ENCODE assay signal across 8 mouse cellular contexts in the genomic region with DNA sequence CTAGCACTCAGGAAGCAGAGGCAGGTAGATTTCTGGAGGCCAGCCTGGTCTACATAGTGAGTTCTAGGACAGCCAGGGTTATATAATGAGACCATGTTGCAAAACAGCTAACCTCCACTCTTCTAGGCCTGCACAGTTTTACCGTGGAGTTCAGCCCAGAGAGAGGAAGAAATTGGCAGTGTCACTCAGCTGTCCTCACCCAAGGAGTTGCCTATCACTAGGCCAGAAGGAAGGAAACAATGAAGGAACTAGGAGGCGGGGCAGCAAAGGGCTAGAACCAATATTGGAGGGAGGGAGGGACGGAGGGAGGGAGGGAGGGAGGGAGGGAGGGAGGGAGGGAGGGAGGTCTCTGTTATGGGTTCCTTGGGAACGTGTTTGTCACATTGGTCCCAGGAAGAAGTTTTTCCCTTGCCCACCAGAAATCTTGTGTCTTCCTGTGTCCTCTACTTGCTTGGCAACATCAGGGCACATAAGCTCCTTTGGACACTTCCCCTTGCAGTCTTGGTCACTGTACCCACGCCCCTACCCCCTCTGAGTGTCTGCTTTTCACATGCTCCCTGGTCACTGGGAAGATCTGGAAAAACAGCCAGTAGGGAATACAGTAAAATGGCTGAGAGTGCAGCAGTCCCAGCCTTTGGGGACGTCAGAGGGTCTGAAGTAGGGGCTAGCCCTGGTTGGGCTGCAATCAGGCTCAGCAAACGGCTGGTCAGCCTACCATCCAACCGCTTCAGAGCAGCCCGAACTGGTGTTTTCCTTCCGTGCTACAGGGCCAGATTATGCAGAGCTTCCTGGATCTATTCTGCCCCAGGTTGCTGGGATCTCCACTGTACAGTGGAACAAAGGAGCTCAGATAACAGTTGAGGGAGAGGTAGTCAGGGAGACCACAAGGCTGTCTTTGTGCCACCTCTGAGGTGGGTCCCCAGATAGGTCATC. TPM values are rescaled to one million over a fixed set of nuclear protein-coding genes. Genes with fewer than 3 reads are reported as not detected.
DNase-seq lines count a peak whose midpoint lies in the region; ATAC-seq and TF ChIP-seq lines count a peak whose summit lies in the region.

No protein-coding gene starts in this region.

- ATAC-seq in kidney, postnatal 0 days (replicated peaks; ENCODE audit: low FRiP score, low read depth), result 0 out of 2 replicates have a peak, but pooled peaks have one; percentile 37
- peak; percentile 50 for ATAC-seq in activated CD4-positive, CD25-positive, alpha-beta regulatory T cell, adult 4 months
- ATAC-seq in hindbrain, postnatal 0 days, result 0 out of 2 replicates have a peak, but pooled peaks have one; percentile 36
- peak; percentile 74 for ATAC-seq in megakaryocyte progenitor cell, adult 5-6 weeks (replicated peaks; ENCODE audit: poor library complexity)

- peak overlapping the region; percentile 38; the same call in 1 of the 2 replicates for H3K27ac ChIP-seq in kidney, postnatal 0 days
- peak overlapping the region; percentile 54; the same call in 1 of the 2 replicates for H3K27ac ChIP-seq in hindbrain, postnatal 0 days
- no peak overlapping the region for H3K27ac ChIP-seq in cerebellum, adult 2 months (ENCODE audit: insufficient read depth, low read length)

- no peaks in the 10 kb centered on the region for H3K36me3 ChIP-seq in kidney, postnatal 0 days (ENCODE audit: insufficient read depth, low read length)
- H3K36me3 ChIP-seq in hindbrain, postnatal 0 days (ENCODE audit: insufficient read depth, low read length), result no peaks in the 10 kb centered on the region

- peak; percentile 60 for DNase-seq in kidney, postnatal 0 days (ENCODE audit: low spot score)
- DNase-seq in kidney, adult 9 months, result no peak
- no peak for DNase-seq in hindbrain, postnatal 0 days (ENCODE audit: low spot score)
- DNase-seq in cerebellum, adult 2 months, result no peak
- DNase-seq in thymus, postnatal 14 days, result no peak
- DNase-seq in cerebellum, adult 11 months, result no peak

- TF ChIP-seq CTCF in kidney, postnatal 0 days (IDR thresholded peaks at IDR 0.05; ENCODE audit: low read depth), result no peak
- TF ChIP-seq CTCF in hindbrain, postnatal 0 days (IDR thresholded peaks at IDR 0.05; ENCODE audit: low read depth), result no peak
- no peak for TF ChIP-seq CTCF in cerebellum, adult 2 months (IDR thresholded peaks at IDR 0.05; ENCODE audit: borderline replicate concordance, insufficient read depth, low read depth, low read length)

- peaks cover 17% of the 10 kb centered on the region; the same call in 1 of the 2 replicates for H3K4me1 ChIP-seq in kidney, postnatal 0 days (replicated peaks; ENCODE audit: insufficient read depth, low read length)
- peaks cover 29% of the 10 kb centered on the region for H3K4me1 ChIP-seq in hindbrain, postnatal 0 days (ENCODE audit: insufficient read depth, low read length)
- peaks cover 38% of the 10 kb centered on the region for H3K4me1 ChIP-seq in cerebellum, adult 2 months (ENCODE audit: control insufficient read depth, insufficient read depth, low read length)

- TF ChIP-seq POLR2A in cerebellum, adult 2 months (IDR thresholded peaks at IDR 0.05; ENCODE audit: borderline replicate concordance, insufficient read depth, low read length), result no peak

- H3K4me2 ChIP-seq in kidney, postnatal 0 days (ENCODE audit: low read length), result 0 out of 2 replicates have a peak overlapping the region, but pooled peaks have one; percentile 13
- no peak overlapping the region for H3K4me2 ChIP-seq in hindbrain, postnatal 0 days (ENCODE audit: low read depth, low read length)

- H3K27me3 ChIP-seq in kidney, postnatal 0 days (ENCODE audit: insufficient read depth, low read length), result no peaks in the 10 kb centered on the region
- H3K27me3 ChIP-seq in hindbrain, postnatal 0 days (ENCODE audit: insufficient read depth, low read length), result no peaks in the 10 kb centered on the region
- no peaks in the 10 kb centered on the region for H3K27me3 ChIP-seq in cerebellum, adult 2 months (ENCODE audit: control insufficient read depth, insufficient read depth, low read length)

- H3K9me3 ChIP-seq in kidney, postnatal 0 days (replicated peaks; ENCODE audit: low read length), result no peaks in the 10 kb centered on the region
- no peaks in the 10 kb centered on the region for H3K9me3 ChIP-seq in hindbrain, postnatal 0 days (ENCODE audit: low read length)

- H3K4me3 ChIP-seq in kidney, postnatal 0 days (replicated peaks; ENCODE audit: low read depth, low read length), result no peak overlapping the region
- H3K4me3 ChIP-seq in hindbrain, postnatal 0 days (ENCODE audit: low read length), result no peak overlapping the region
- no peak overlapping the region for H3K4me3 ChIP-seq in cerebellum, adult 2 months (replicated peaks; ENCODE audit: insufficient read depth, low read depth, low read length)

- WGBS in kidney, postnatal 0 days, result 51% methylated on average over 9 of the region's 10 CpGs
- WGBS in hindbrain, postnatal 0 days, result 56% methylated on average over 8 of the region's 10 CpGs
- 69% methylated on average over 9 of the region's 10 CpGs for WGBS in cerebellum, adult 2 months

- no peak overlapping the region for H3K9ac ChIP-seq in kidney, postnatal 0 days (ENCODE audit: low read depth, low read length)
- H3K9ac ChIP-seq in hindbrain, postnatal 0 days (replicated peaks; ENCODE audit: low read length), result no peak overlapping the region

RNA-seq across cellular contexts. Expression of a gene that starts 45.4 kb away (rescaled TPM):
- 449 and 494 TPM in 2 replicates for polyA plus RNA-seq in kidney, postnatal 0 days (2015; fragmentation: Nextera tagmentation; extraction: Ambion mirVana)
- not detected for polyA plus RNA-seq in activated CD4-positive, CD25-positive, alpha-beta regulatory T cell, adult 4 months (2017; shearing (Covaris generic))
- 38.4 and 41.7 TPM in 2 replicates for total RNA-seq in hindbrain, postnatal 0 days (2014; rRNA removed)
- 32.5 and 38.4 TPM in 2 replicates for polyA plus RNA-seq in hindbrain, postnatal 0 days (2015; fragmentation: Nextera tagmentation; extraction: Ambion mirVana)
- total RNA-seq in megakaryocyte progenitor cell, adult 5-6 weeks (2015), result not detected in 2 replicates
- not detected in 2 replicates for total RNA-seq in megakaryocyte progenitor cell, adult 5-6 weeks (2017)
- 39.2 and 40.0 TPM in 2 replicates for polyA plus RNA-seq in cerebellum, adult 2 months (2012; rRNA removed)

Comparison
In these comparisons a context has a peak if more than half of its experiments do, and no peak if none do; other contexts are left out.
1. RNA of a gene that starts 45.4 kb away (polyA plus RNA-seq): 449 to 494 TPM in kidney, postnatal 0 days, 39.2 to 40.0 TPM in cerebellum, adult 2 months and 32.5 to 38.4 TPM in hindbrain, postnatal 0 days; not detected in activated CD4-positive, CD25-positive, alpha-beta regulatory T cell, adult 4 months; every median in the first group is over 10 times any median in the second.
2. Peak in every context shown above with its lines, with median percentiles within 50 percentile points of each other: ATAC-seq.